Mouse (Mus musculus): ENCODE data around the gene Usp7.
"Not testable (repeated sequence)": the region's sequence is repeated elsewhere in the genome, so short reads cannot be mapped to it uniquely, and the experiment has no call there.

Gene Usp7

GRCm38 (mm10) chr16:8783198-8783913, 8.8 kb downstream of the Usp7 start:
- no peak for DNase-seq (ENCODE audit: low spot score in 2 of 2)

GRCm38 (mm10) chr16:8781660-8782059, 10.4 kb downstream of the Usp7 start:
- no peak for DNase-seq (ENCODE audit: low spot score in 2 of 2)

GRCm38 (mm10) chr16:8781191-8781590, 10.9 kb downstream of the Usp7 start:
- no peak for DNase-seq (ENCODE audit: low spot score in 2 of 2)

- no peak for DNase-seq (ENCODE audit: low spot score in 2 of 2)
Measured at GRCm38 (mm10) chr16:8780187-8780586, 11.9 kb downstream of the Usp7 start.

GRCm38 (mm10) chr16:8778697-8779096, 13.4 kb downstream of the Usp7 start:
- DNase-seq (ENCODE audit: low spot score in 2 of 2), result no peak

GRCm38 (mm10) chr16:8777202-8777601, 14.9 kb downstream of the Usp7 start:
- DNase-seq (ENCODE audit: low spot score in 2 of 2), result no peak

- no peak for DNase-seq (ENCODE audit: low spot score in 2 of 2)
Measured at GRCm38 (mm10) chr16:8776634-8777033, 15.5 kb downstream of the Usp7 start.

GRCm38 (mm10) chr16:8771086-8771485, 21.0 kb downstream of the Usp7 start:
- no peak for DNase-seq (ENCODE audit: low spot score in 2 of 2)

- DNase-seq (ENCODE audit: low spot score in 2 of 2), result not testable (repeated sequence)
Measured at GRCm38 (mm10) chr16:8770342-8770741, 21.8 kb downstream of the Usp7 start.

GRCm38 (mm10) chr16:8769466-8769865, 22.6 kb downstream of the Usp7 start:
- DNase-seq (ENCODE audit: low spot score in 2 of 2), result no peak

GRCm38 (mm10) chr16:8769065-8769464, 23.0 kb downstream of the Usp7 start:
- DNase-seq (ENCODE audit: low spot score in 2 of 2), result peak; percentile 65 to 77

- DNase-seq (ENCODE audit: low spot score in 2 of 2), result no peak
Measured at GRCm38 (mm10) chr16:8768588-8768987, 23.5 kb downstream of the Usp7 start.

- DNase-seq (ENCODE audit: low spot score in 2 of 2), result no peak
Measured at GRCm38 (mm10) chr16:8768071-8768470, 24.0 kb downstream of the Usp7 start.

GRCm38 (mm10) chr16:8767133-8768052, 24.7 kb downstream of the Usp7 start:
- DNase-seq (ENCODE audit: low spot score in 2 of 2), result peak in 1 of 2 experiments; percentile 46

GRCm38 (mm10) chr16:8766196-8766595, 25.9 kb downstream of the Usp7 start:
- no peak for DNase-seq (ENCODE audit: low spot score in 2 of 2)

GRCm38 (mm10) chr16:8764124-8764907, 27.8 kb downstream of the Usp7 start:
- no peak for DNase-seq (ENCODE audit: low spot score in 2 of 2)

GRCm38 (mm10) chr16:8763028-8763427, 29.1 kb downstream of the Usp7 start:
- DNase-seq (ENCODE audit: low spot score in 2 of 2), result no peak

GRCm38 (mm10) chr16:8761894-8762293, 30.2 kb downstream of the Usp7 start:
- DNase-seq (ENCODE audit: low spot score in 2 of 2), result no peak

- DNase-seq (ENCODE audit: low spot score in 2 of 2), result no peak
Measured at GRCm38 (mm10) chr16:8761005-8761404, 31.1 kb downstream of the Usp7 start.

GRCm38 (mm10) chr16:8758979-8759378, 33.1 kb downstream of the Usp7 start:
- DNase-seq (ENCODE audit: low spot score in 2 of 2), result no peak

- no peak for DNase-seq (ENCODE audit: low spot score in 2 of 2)
Measured at GRCm38 (mm10) chr16:8758193-8758592, 33.9 kb downstream of the Usp7 start.

GRCm38 (mm10) chr16:8757586-8757985, 34.5 kb downstream of the Usp7 start:
- DNase-seq (ENCODE audit: low spot score in 2 of 2), result not testable (repeated sequence)
